Mouse (Mus musculus) embryonic facial prominence, embryonic 14.5 days (tissue): ENCODE measurements around the gene Thap11. TPM values are rescaled to one million over a fixed set of nuclear protein-coding genes. Genes with fewer than 3 reads are reported as not detected.
A peak's percentile ranks its signal among the peaks of the same experiment; 100 is the strongest.
"Not testable (repeated sequence)": the region's sequence is repeated elsewhere in the genome, so short reads cannot be mapped to it uniquely, and the experiment has no call there.

ENCODE experiments used
- ATAC-seq: fragments of 200-750 bp; cut with Nextera tagmentation; 2 replicates; pipeline ENCODE4 v1.8.0; 2017; ENCODE audit warnings: low read depth, moderate number of reproducible peaks, moderate TSS enrichment
- DNase-seq: peaks from one replicate; pipeline ENCODE4 v3.0.0-alpha.2; 2015; ENCODE audit warnings: low spot score
- H3K27ac ChIP-seq: fragments of 300-500 bp; sonication (generic); replicated peaks from 2 replicates; pipeline ENCODE4 v1.5.1; 2014; ENCODE audit warnings: low read depth, mild to moderate bottlenecking, low read length, moderate library complexity
- H3K27me3 ChIP-seq: fragments of 300-500 bp; sonication (generic); replicated peaks from 2 replicates; pipeline ENCODE4 v1.6.1; 2014; ENCODE audit warnings: low read length; ENCODE audit not compliant: control insufficient read depth, insufficient read depth
- H3K36me3 ChIP-seq: fragments of 300-500 bp; sonication (generic); 2 replicates; pipeline ENCODE4 v1.6.1; 2014; ENCODE audit warnings: low read length, mixed read lengths; ENCODE audit not compliant: control insufficient read depth, insufficient read depth
- H3K4me1 ChIP-seq: fragments of 300-500 bp; sonication (generic); 2 replicates; pipeline ENCODE4 v1.6.1; 2014; ENCODE audit warnings: antibody characterized with exemption, low read length; ENCODE audit not compliant: control insufficient read depth, insufficient read depth
- H3K4me2 ChIP-seq: fragments of 300-500 bp; sonication (generic); 2 replicates; pipeline ENCODE4 v1.6.1; 2014; ENCODE audit warnings: low read depth, mild to moderate bottlenecking, low read length, moderate library complexity, mixed read lengths
- H3K4me3 ChIP-seq: fragments of 300-500 bp; sonication (generic); 2 replicates; pipeline ENCODE4 v1.5.1; 2014; ENCODE audit warnings: low read depth, mild to moderate bottlenecking, low read length
- H3K9ac ChIP-seq: fragments of 300-500 bp; sonication (generic); 2 replicates; pipeline ENCODE4 v1.6.1; 2014; ENCODE audit warnings: low read depth, mild to moderate bottlenecking, low read length, moderate library complexity, mixed read lengths
- H3K9me3 ChIP-seq: fragments of 300-500 bp; sonication (generic); 2 replicates; pipeline ENCODE4 v1.6.1; 2016; ENCODE audit warnings: low read length; ENCODE audit not compliant: control insufficient read depth
- WGBS: fragments of 180-500 bp; shearing (Covaris S2); extraction: QIAGEN DNeasy Blood & Tissue Kit; methylation state at CpG from one replicate; pipeline ENCODE4 v1.1.7; 2014; 5-methylcytosine and 5-hydroxymethylcytosine counted together
- polyA plus RNA-seq: library from polyadenylated mRNA; unstranded; fragments of >200 nt; fragmentation: Nextera tagmentation; extraction: Ambion mirVana; gene quantifications from 2 replicates; pipeline ENCODE4 v1.2.1, GENCODE M21; 2014

The Thap11 gene
- polyA plus RNA-seq, 1 experiment from 2014 or later = 59.6 TPM

- WGBS = 94% methylated on average over 6 of the region's 6 CpGs
- no peak overlapping the region for H3K4me2 ChIP-seq
Measured at GRCm38 (mm10) chr8:105813241-105813640, 41.7 kb upstream of the Thap11 start.

GRCm38 (mm10) chr8:105819659-105820058, 35.3 kb upstream of the Thap11 start:
- no peak for ATAC-seq
- Histone ChIP-seq H3K9me3 (no peaks in the 10 kb centered on the region), H3K4me1 (no peaks in the 10 kb centered on the region), H3K4me2 (no peak overlapping the region), H3K9ac (no peak overlapping the region), H3K27me3 (no peaks in the 10 kb centered on the region), H3K36me3 (peaks cover 49% of the 10 kb centered on the region), H3K27ac (no peak overlapping the region), H3K4me3 (no peak overlapping the region)
- DNase-seq = no peak
- 91% methylated on average over 3 of the region's 3 CpGs for WGBS

More at GRCm38 (mm10) chr8:105813241-105813640, 41.7 kb upstream of the Thap11 start:
- ATAC-seq = no peak
- no peaks in the 10 kb centered on the region for H3K4me1 ChIP-seq
- H3K9ac ChIP-seq = no peak overlapping the region
- no peaks in the 10 kb centered on the region for H3K27me3 ChIP-seq
- no peaks in the 10 kb centered on the region for H3K9me3 ChIP-seq
- no peak overlapping the region for H3K4me3 ChIP-seq
- H3K27ac ChIP-seq = no peak overlapping the region
- peaks cover 14% of the 10 kb centered on the region; the same call in 1 of the 2 replicates for H3K36me3 ChIP-seq
- DNase-seq = no peak

DNA sequence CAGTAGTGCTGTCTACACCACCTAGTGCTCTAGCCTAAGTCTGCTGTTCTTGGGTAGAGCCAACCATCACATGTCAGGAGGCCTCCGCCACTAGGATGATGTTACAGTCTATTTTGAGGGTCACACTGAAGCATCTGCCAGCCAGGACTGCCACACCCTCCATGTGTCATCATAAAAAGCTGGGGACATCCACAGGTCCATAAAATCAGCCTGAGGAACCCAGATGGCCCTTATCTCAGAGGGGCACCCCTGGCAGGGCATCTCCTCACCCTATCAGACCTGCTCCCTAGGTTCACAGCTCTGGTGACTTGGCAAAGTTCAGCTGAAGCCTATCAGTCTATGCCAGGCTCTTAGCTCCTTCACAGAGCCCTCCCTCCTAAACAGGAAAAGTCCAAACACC, 34.0 kb upstream of the Thap11 start:
- Histone ChIP-seq H3K9ac (no peak overlapping the region), H3K9me3 (no peaks in the 10 kb centered on the region), H3K27me3 (no peaks in the 10 kb centered on the region), H3K4me2 (no peak overlapping the region), H3K4me1 (0 out of 2 replicates have a peak, but pooled peaks cover 3% of the 10 kb centered on the region), H3K36me3 (peaks cover 58% of the 10 kb centered on the region), H3K27ac (no peak overlapping the region), H3K4me3 (no peak overlapping the region)
- ATAC-seq (no peak), DNase-seq (no peak)
- WGBS = 86% methylated on average over 1 of the region's 1 CpGs

DNA sequence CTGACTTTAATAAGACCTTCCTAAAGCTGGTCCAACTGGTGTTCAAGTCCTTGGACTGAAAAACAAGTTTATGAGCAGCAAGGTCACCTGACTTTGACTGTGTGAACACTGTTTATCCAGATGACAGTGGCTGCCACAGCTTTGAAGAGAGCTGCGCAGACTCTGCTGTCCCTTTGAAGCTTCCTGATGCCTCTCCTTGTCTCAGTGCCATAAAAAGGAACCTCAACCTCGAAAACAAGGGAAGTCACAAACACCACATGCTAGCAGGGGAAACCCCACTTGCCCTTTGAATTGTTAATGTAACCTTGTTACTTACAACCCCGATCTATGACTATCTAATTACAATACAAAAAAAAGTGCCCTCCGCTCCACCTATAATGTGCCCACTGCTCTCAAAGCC, 29.4 kb upstream of the Thap11 start:
- H3K4me1 ChIP-seq = peaks cover 10% of the 10 kb centered on the region; the same call in 1 of the 2 replicates
- peak overlapping the region; percentile 83 for H3K4me3 ChIP-seq
- peaks cover 45% of the 10 kb centered on the region for H3K36me3 ChIP-seq
- H3K27me3 ChIP-seq = no peaks in the 10 kb centered on the region
- peak overlapping the region; percentile 85; the same call in 1 of the 2 replicates for H3K9ac ChIP-seq
- no peaks in the 10 kb centered on the region for H3K9me3 ChIP-seq
- no peak overlapping the region for H3K27ac ChIP-seq
- peak overlapping the region; percentile 80 for H3K4me2 ChIP-seq
- WGBS = 78% methylated on average over 4 of the region's 4 CpGs
- DNase-seq (no peak), ATAC-seq (no peak)

GRCm38 (mm10) chr8:105826379-105826778, 28.6 kb upstream of the Thap11 start:
- DNase-seq (no peak), ATAC-seq (no peak)
- Histone ChIP-seq H3K9ac (peak overlapping the region; percentile 85), H3K27me3 (no peaks in the 10 kb centered on the region), H3K4me2 (peak overlapping the region; percentile 80), H3K27ac (peak overlapping the region; percentile 35; the same call in 1 of the 2 replicates), H3K4me3 (peak overlapping the region; percentile 83), H3K4me1 (peaks cover 10% of the 10 kb centered on the region; the same call in 1 of the 2 replicates), H3K36me3 (peaks cover 36% of the 10 kb centered on the region), H3K9me3 (no peaks in the 10 kb centered on the region)
- 10% methylated on average over 4 of the region's 4 CpGs for WGBS

GRCm38 (mm10) chr8:105826861-105827848, 27.8 kb upstream of the Thap11 start, which contains the start of the genes Ranbp10 and Tsnaxip1:
Gene Ranbp10 (minus strand): TSS chr8:105827350.
Gene Tsnaxip1 (plus strand): TSS chr8:105827731.
- Histone ChIP-seq H3K9me3 (no peaks in the 10 kb centered on the region), H3K4me1 (peaks cover 10% of the 10 kb centered on the region; the same call in 1 of the 2 replicates), H3K4me3 (peak within 1 kb of the TSS; percentile 83), H3K27me3 (no peaks in the 10 kb centered on the region), H3K4me2 (peak within 1 kb of the TSS; percentile 80), H3K36me3 (peaks cover 28% of the 10 kb centered on the region), H3K9ac (peak within 1 kb of the TSS; percentile 85), H3K27ac (peak within 1 kb of the TSS; percentile 65)
- peak; percentile 100 for DNase-seq
- peak; percentile 99 for ATAC-seq
- under 1% methylated on average over 39 of the region's 52 CpGs for WGBS

DNA sequence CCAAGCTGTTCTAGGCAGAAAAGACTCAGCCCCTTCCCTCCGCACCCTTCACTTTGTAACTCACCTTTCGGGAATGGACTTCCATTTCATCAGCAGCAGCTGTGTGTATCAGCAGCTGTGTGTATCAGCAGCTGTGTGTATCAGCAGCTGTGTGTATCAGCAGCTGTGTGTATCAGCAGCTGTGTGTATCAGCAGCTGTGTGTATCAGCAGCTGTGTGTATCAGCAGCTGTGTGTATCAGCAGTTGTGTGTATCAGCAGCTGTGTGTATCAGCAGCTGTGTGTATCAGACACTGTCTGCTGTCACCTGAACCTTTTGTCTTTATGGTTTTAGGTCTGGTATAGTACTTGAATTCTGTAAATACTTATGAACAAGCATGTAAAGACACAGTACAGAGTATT, 21.2 kb upstream of the Thap11 start:
- H3K36me3 ChIP-seq, ATAC-seq, H3K4me3 ChIP-seq, H3K9me3 ChIP-seq, H3K27me3 ChIP-seq, H3K4me2 ChIP-seq, H3K4me1 ChIP-seq, H3K27ac ChIP-seq, H3K9ac ChIP-seq, DNase-seq: not testable (repeated sequence)
- 80% methylated on average over 2 of the region's 2 CpGs for WGBS

- no peaks in the 10 kb centered on the region for H3K36me3 ChIP-seq
- H3K27ac ChIP-seq = no peak overlapping the region
- H3K4me1 ChIP-seq = no peaks in the 10 kb centered on the region
- H3K9ac ChIP-seq = no peak overlapping the region
- ATAC-seq (no peak), DNase-seq (no peak)
- 24% methylated on average over 11 of the region's 11 CpGs for WGBS
- H3K4me3 ChIP-seq = no peak overlapping the region
- H3K9me3 ChIP-seq = no peaks in the 10 kb centered on the region
- no peaks in the 10 kb centered on the region for H3K27me3 ChIP-seq
- no peak overlapping the region for H3K4me2 ChIP-seq
Measured at GRCm38 (mm10) chr8:105835318-105835717, 19.6 kb upstream of the Thap11 start.
